Mouse (Mus musculus): ENCODE measurements around the gene Mical1.

Gene Mical1

GRCm38 (mm10) chr10:41477278-41478181, 1.4 kb downstream of the Mical1 start:
- DNase-seq: no peak

GRCm38 (mm10) chr10:41479961-41480360, 3.8 kb downstream of the Mical1 start:
- no peak for DNase-seq

DNA sequence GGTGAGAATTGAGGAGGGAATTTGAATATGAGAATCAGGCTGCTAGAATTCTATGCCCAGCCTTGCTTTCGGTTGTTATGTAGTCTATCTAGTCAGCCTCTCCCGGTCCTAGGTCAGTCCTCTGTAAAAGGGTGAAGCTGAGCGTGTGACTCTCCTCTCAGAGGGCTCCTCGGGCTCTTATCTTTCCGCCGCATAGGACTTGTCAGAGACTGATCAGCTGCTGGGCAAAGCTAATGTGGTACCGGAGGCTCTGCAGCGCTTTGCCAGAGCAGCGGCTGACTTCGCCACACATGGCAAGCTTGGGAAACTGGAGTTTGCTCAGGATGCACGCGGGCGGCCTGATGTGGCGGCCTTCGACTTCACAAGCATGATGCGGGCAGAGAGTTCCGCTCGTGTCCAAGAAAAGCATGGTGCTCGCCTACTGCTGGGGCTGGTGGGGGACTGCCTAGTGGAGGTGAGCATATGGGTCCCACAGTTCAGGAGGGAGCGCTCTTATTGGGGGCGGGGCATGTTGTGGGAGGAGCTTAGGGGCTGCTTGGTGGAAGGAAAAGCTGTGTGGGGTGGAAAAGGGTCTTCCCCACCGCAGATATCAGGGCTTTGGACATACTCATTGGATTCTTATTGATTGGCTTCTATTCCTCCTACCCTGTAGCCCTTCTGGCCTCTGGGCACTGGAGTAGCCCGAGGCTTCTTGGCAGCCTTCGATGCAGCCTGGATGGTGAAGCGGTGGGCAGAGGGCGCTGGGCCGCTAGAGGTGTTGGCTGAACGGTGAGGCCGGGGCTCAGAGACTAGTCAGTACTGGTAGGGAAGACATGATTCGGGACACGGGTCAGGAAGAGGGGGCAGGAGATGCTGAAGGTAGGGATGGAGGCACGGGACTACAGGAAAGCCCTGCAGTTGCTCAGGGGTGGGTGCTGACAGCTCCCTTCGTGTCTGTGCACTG, 5.1 kb downstream of the Mical1 start:
- DNase-seq: no peak

- DNase-seq: no peak
Observed at GRCm38 (mm10) chr10:41482446-41482845, 6.3 kb downstream of the Mical1 start.

DNA sequence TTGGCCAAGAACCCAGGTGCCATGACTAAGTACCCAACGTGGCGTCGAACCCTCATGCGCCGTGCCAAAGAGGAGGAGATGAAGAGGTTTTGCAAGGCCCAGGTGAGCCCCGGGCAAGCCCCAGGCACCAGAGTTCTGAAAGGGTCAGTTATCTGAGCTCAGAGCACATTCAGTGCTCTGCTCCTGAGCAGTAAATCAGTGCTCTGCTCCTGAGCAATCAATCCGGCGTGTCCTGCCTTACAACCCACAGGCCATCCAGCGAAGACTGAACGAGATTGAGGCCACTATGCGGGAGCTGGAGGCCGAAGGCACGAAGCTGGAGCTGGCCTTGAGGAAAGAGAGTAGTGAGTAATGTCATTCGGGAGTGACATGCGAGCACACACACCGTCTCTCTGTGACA, 9.7 kb downstream of the Mical1 start:
- DNase-seq: no peak

DNA sequence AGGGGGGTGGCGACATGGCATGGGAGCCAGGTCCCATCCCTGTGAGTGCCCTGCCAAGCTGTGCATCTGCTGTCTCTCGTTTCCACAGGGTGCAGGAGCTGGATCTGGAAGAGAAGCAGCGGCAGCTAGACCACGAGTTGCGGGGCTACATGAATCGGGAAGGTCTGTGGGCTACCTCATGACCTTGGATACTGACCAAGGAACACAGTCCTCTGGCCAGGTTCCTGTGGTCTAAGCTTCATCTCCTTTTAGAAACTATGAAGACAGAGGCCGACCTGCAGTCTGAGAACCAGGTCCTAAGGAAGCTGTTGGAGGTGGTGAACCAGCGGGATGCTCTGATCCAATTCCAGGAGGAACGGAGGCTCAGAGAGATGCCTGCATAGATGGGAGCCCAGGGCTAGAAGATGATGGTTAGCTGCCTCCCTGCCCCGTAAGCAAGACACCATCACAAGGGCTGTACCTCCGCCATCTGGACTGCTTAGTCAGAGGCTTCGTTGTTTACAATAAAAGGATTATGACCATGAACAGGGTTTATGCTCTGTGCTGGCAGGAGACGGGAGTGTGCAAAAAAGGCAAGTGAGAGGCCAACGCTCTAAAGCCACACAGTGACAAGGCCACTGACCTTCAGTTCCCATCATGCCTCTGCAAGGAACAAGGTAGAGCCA, 10.5 kb downstream of the Mical1 start:
- DNase-seq: no peak

DNA sequence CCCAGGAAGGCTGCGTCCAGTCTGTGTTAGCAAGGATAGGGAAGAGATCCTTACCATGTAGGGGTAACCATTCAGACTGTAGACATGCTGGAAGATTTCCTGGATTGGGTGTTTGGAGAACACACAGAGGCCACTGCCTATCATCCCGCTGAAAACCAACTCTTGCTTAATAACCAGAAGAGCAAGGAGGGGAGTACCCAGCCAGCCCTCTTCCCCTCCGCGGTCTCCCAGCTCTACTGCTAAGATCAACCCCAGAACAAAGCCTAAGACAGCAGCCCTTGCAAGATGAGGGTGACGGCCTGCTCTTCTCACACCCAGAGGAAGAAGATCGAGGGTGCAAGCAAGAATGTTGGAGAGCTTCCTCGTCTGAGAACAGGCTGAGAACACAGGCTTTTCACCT, 12.8 kb downstream of the Mical1 start:
- DNase-seq: no peak

DNA sequence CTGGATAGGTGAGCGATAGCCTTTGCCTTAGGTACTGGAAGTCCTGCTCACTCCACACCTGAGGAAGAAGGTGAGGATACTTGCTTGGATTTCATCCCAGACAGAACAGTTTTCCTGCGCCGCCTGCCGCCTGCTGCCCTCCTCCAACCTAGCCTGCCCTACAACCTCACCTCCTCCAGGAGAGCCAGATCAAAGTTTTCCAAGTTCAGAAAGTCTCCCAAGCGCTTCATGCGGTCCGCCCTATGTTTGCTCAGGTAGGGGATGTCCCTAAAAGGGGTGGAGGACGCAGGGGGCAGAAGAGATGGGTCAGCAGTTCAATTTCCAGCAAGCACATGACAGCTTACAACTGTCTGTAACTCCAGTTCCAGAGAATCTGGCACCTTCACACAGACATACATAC, 13.2 kb downstream of the Mical1 start:
- no peak for DNase-seq

- peak; percentile 91 to 92 for DNase-seq
Observed at GRCm38 (mm10) chr10:41489708-41490517, 13.8 kb downstream of the Mical1 start, which contains the start of the genes Smpd2 and Ppil6. Smpd2 (minus strand) TSS chr10:41490369. Ppil6 (plus strand) TSS chr10:41490439.

DNA sequence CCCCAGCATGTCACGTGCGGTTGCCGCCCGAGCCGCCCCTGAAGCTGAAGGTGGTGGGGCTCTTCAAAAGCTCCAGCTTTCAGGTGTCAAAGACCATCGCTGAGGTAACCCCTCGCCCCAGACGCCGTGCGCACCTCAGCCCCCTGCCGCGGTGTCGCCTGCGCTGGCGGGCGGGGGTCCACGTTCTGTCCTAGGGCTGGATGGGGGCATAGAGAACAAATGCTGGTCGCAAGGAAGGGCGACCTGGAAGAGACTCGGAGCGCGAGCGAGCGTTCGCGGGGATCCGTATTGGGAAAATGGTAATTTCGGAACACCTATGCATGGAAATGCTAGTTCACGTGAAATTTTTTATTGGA, 14.4 kb downstream of the Mical1 start:
- no peak for DNase-seq

DNA sequence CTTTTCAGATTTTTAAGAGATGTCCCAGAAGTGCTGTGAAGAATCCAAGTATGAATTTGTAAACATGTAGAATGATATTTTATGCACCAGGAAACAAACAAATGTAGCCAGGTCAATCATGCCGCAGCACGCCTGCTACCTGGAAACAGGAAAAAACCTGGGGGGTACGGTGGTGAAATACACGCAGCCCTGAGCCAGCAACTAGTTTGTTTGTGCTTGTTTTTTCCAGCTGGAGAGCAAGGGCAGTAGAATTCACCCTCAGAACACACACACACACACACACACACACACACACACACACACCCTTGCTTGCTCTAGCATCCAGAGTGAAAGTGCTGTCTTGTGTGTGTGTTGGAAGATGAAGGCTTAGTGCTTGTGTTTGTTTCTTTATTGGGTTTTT, 15.0 kb downstream of the Mical1 start:
- no peak for DNase-seq

DNA sequence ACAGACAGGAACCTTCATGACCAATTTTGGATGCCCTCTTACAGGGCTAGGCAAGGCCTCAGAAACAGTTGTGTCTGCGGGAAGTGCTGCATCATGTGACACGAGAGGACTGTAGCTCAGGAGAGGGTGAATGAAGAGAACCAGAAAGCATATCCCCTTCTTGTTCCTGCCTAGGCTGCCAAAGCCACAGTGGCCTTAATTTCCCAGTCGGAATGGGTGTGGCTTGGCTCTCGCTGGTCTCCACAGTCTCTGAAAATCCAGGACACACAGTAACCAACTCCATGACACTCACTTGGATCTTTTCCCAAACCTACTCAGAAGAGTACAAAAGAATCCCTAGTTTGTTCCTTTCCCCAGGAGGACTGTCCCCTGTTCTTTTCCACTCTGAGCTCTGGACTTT, 24.8 kb downstream of the Mical1 start:
- no peak for DNase-seq

GRCm38 (mm10) chr10:41504996-41505395, 28.9 kb downstream of the Mical1 start:
- no peak for DNase-seq

DNA sequence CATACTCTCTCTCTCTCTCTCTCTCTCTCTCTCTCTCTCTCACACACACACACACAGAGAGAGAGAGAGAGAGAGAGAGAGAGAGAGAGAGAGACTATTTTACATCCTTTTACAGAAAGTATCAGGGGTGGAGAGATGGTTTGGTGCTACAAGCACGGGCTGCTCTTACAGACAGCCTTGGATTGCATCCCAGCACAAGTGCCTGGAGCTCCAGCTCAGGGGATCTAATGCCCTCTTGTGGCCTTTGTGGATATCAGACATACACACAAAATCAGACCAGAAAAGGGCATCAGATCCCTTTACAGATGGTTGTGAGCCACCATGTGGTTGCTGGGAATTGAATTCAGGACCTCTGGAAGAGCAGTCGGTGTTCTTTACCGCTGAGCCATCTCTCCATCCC, 29.3 kb downstream of the Mical1 start:
- peak; percentile 74 to 86 for DNase-seq

- DNase-seq: no peak
Observed at GRCm38 (mm10) chr10:41509160-41509559, 33.0 kb downstream of the Mical1 start.

GRCm38 (mm10) chr10:41514301-41514700, 38.2 kb downstream of the Mical1 start:
- no peak for DNase-seq

DNA sequence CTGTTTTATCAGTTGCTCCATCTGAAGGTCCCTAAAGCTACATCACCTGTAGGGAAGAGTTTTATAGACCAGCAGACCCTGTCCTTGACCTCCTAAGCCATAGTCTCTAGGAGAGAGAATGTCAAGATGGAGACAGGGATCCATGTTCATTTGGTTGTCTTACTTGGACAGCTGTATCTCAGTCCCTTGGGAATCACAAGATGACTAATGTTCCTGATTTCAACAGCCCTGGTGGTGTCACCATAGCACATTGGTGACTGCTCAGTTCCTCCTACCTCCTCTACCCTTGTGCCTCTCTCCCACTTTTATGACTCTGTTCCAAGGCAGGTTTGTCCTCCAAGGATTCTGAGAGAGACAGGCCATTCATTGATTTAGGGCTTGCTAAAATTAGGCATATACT, 38.8 kb downstream of the Mical1 start:
- DNase-seq: no peak

DNA sequence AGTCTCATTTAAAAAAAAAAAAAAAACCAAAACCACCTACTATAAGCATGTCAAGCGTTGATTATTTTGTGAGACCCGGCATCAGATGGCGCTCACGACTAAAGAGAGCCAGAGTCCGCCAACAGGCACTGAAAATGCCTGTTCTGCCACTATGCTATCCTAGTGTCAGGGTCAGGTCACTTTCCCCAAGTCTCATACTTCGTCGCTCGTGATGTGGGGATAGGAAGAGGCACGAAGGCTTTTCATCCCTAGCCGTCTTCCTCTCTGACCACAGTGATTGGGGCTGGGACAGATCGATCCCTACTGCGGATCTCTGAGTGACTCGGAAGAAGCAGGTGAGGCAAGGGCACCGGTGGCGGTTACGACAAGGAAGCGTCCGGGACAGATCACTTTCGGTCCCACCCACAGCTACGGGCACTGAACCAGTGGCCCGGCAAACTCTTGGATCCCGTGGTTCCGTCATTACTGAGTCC, 42.4 kb downstream of the Mical1 start:
- DNase-seq: peak in 1 of 2 experiments; percentile 84

DNA sequence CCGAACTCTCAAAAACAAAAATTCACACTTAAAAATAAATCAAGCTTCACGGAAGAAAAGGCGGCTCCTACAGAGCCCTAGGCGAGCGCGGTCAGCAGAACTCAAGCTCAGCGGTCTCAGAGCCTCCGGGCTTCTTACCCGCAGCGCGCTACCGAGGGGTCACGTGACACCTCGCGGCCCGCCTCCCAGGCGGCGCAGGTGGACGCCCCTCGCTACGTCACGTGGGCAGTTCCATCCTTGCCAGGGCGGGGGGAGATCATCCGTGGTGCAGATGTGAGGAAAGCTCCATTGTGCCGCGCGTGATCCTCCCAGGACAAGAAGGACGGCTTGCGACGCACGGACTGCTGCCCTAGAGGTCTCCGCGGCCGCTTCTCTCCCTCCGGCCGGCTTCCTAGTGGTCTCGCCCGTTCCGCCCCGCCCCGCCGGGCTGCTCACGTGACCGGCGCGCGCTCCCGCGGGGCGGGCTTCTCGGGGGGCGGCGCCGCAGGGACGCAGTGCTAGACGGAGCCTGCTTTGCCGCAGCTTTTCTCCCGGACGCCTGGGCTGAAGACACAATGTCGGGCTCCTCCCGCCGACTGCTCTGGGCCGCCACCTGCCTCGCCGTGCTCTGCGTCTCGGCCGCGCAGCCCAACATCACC, 43.0 kb downstream of the Mical1 start, which contains the start of gene Cd164:
TSS of gene Cd164 (plus strand) at position 434 of the 638 bp plus-strand sequence.
- DNase-seq: peak; percentile 87 to 94

GRCm38 (mm10) chr10:41519640-41520409, 43.7 kb downstream of the Mical1 start:
- DNase-seq: peak in 1 of 2 experiments; percentile 51

DNA sequence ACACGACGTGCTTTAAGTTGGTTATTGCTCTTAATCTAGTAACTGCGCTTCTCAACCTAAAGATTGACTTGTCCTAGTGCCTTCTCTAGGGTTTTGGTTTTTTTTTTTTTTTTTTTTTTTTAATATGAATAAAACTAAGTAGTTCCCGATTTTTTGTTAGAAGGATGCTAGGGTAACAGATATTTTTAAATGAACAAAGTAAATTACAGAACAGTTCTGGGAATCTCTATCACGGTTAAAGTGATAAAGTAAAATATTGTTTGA, 44.2 kb downstream of the Mical1 start:
- no peak for DNase-seq
